Mouse (Mus musculus) kidney, adult 2 months (tissue): ENCODE results near the gene Gm20431.

Source experiments
- CTCF ChIP-seq: fragments of 200-500 bp; conservative IDR thresholded peaks from 2 replicates; pipeline ENCODE4 v1.5.1; 2011; ENCODE audit warnings: low read depth, mild to moderate bottlenecking, control low read depth, low read length, moderate library complexity, mixed read lengths; ENCODE audit not compliant: insufficient read depth, insufficient read length
- POLR2A ChIP-seq: fragments of 200-500 bp; IDR thresholded peaks from one replicate; pipeline ENCODE4 v1.6.1; 2011; ENCODE audit warnings: low read depth, low read length, control low read depth

- TF ChIP-seq POLR2A (peak; percentile 85), CTCF (peak; percentile 57)
Observed at GRCm38 (mm10) chr2:167688498-167689451, 27.5 kb upstream of the Gm20431 start, which contains the start of gene Cebpb.
